Mouse (Mus musculus) adipocyte (in vitro differentiated cells): ENCODE measurements around the gene Ppt2.

ENCODE experiments used
- DNase-seq: peaks from one replicate; pipeline ENCODE4 v3.0.0-alpha.2; 2016; ENCODE audit warnings: low spot score

The Ppt2 gene

DNA sequence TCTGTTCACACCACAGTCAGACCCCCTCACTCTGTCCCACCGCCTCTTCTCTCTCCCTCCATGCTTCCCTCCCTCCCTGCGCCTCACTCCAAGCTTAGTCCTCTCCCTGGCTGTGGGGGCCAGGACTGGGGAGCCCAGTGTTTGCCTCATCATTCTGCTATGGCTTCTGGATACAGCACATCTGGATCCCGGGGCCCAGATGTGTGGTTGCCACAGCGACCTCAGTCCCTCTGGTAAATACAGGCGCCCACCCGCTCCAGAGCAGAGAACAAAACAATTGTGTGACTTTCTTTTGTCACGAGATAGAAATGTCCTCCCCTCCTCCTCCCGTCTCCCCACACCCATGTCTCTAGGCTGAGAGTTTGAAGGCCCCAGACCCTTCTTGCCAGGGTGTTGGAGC, 28.4 kb upstream of the Ppt2 start:
- no peak for DNase-seq

DNA sequence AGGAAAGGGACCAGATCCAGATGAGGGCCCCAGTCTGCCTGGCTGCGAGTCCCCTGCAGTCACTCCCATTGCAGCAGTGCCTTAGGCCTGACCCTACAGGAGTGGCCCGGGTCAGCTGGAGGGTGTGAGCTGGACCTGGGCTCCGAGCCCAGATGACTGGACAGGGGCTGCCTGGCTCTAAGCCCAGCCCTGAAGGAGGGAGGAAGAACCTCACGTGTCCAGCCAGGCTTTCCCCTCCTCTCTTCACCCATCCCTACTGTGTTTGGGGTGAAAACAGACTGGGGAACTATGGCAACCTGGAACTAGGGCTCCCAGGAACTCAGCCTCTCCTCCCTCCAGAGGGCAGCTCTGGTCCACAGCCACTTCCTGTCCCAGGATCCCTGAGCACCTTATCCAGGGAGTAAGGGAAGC, 27.3 kb upstream of the Ppt2 start:
- DNase-seq: peak; percentile 96

- DNase-seq: no peak
These were observed 26.9 kb upstream of the Ppt2 start for GRCm38 (mm10) chr17:34655160-34655559.

GRCm38 (mm10) chr17:34654392-34654791, 26.1 kb upstream of the Ppt2 start:
- no peak for DNase-seq

- peak; percentile 83 for DNase-seq
These were observed 25.5 kb upstream of the Ppt2 start for GRCm38 (mm10) chr17:34653746-34654285.

- DNase-seq: no peak
These were observed 24.7 kb upstream of the Ppt2 start for GRCm38 (mm10) chr17:34652985-34653384.

- no peak for DNase-seq
These were observed 24.2 kb upstream of the Ppt2 start for GRCm38 (mm10) chr17:34652546-34652945.

DNA sequence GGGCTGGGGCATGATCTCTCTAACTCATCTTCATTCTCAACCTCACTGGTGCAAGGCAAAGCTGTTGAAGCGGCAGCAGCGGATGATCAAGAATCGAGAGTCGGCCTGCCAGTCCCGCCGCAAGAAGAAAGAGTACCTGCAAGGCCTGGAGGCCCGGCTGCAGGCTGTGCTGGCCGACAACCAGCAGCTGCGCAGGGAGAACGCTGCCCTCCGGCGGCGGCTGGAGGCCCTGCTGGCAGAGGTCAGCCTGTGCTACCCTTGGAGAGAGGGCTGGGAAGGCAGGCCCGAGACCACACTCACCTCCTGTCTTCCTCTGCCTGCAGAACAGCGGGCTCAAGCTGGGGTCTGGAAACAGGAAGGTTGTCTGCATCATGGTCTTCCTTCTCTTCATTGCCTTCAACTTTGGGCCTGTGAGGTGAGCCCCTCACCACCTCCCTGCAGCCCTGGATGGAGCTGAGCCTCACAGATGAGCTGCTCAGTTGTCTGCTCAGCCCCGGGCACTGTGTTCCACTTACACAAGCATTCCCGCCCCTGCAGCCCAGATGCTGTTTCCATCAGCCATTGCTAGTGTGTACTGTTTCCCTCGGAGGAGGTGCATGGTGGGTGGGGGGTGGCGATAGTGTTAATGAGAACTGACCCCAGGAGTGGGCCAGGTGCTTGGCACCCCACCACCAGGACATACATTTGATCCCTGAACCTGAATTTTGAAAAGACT, 23.4 kb upstream of the Ppt2 start:
- no peak for DNase-seq

DNA sequence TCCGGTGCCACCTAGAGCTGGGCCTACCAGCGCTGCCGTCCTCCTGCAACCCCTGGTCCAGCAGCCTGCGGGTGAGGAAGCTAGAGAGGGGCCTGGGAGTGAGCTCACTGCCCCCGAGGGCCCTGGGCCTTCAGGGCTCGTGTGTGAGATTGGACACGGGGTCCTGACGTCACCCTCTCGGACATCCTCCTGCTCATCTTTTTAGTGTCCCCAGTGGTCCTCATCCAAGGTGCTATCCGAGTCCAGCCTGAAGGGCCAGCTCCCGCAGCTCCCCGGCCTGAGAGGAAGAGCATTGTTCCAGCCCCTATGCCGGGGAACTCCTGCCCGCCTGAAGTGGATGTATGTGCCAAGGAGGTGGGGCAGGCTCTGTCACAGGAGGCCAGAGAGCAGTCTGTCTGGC, 22.5 kb upstream of the Ppt2 start:
- DNase-seq: no peak

DNA sequence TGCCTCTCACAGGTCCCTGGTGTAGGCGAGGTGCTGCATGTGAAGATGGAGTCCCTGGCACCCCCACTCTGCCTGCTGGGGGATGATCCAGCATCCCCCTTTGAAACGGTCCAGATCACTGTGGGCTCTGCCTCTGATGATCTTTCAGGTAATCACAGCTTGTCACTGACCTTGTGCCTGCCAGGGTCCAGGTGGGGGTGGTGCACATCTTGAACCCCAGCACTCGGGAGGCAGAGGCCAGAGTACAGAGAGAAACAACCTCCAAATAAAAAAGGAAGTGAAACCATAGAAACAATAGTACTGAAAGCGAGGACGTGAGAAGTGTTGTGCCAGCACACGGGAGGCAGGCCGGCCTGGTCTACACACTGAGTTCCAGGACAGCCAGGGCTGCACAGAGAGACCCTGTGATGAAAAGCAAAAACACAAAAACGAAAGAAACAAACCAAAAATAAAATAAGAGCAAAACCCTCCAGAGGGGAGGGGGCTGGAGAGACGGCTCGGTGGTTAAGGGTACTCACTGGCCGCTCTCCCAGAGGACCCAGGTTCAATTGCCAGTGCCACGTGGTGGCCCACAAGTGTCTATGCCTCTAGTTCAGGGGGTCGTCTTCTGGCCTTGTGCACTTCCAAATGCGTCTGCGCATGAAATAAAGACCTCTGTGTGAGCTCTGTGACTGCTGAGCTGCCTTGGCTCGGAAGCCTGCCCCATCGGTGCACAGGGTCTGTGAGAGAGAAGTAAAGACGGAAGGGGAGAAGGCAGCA, 21.0 kb upstream of the Ppt2 start:
- DNase-seq: no peak

- DNase-seq: no peak
These were observed 20.0 kb upstream of the Ppt2 start for GRCm38 (mm10) chr17:34648141-34648890.

- peak; percentile 99 for DNase-seq
These were observed 18.8 kb upstream of the Ppt2 start, which contains the start of gene Atf6b for GRCm38 (mm10) chr17:34646906-34647787. Atf6b (plus strand) TSS chr17:34647146.

- no peak for DNase-seq
These were observed 17.7 kb upstream of the Ppt2 start for GRCm38 (mm10) chr17:34645831-34646511.

GRCm38 (mm10) chr17:34645256-34645829, 17.0 kb upstream of the Ppt2 start:
- no peak for DNase-seq

GRCm38 (mm10) chr17:34644608-34645007, 16.3 kb upstream of the Ppt2 start, which contains the start of gene Fkbpl:
Fkbpl (plus strand) TSS chr17:34644764.
- DNase-seq: peak; percentile 100

DNA sequence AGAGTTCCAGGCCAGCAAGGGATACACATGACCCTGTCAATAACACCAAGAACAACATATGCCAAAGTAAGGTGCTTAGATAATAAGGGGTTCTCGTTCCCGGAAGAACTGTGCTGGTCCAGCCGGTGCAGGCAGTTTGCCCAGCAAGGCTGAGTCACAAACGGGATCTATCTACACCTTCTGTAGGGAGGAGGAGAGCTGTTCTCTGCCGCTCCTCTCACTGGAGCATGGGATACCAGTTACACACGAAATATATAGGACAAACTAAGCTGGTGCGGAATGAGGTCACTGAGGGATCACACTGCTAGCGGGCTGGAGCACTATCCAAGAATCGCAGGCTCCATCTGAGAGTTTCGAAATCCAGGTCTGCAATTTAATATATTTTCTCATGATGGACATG, 15.6 kb upstream of the Ppt2 start:
- DNase-seq: peak; percentile 58

DNA sequence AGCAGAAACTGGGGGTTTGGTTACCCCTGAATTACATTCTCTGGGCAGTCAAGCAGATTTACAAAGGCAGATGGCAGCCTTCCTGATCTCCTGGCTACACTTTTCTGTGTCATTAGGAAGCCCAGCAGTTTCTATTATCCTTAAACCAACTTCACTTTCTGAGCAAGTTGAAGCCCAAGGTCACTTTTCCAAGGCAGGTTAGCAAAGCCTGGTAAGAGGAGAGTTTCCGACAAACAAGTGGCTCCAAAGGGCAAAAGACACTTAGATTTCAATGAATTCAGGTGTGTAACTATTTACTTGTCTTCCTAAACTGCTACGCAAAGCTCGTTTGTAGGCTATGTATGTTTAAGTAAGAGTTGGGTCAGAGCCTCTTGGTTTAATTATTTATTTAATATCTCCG, 15.1 kb upstream of the Ppt2 start:
- no peak for DNase-seq

DNA sequence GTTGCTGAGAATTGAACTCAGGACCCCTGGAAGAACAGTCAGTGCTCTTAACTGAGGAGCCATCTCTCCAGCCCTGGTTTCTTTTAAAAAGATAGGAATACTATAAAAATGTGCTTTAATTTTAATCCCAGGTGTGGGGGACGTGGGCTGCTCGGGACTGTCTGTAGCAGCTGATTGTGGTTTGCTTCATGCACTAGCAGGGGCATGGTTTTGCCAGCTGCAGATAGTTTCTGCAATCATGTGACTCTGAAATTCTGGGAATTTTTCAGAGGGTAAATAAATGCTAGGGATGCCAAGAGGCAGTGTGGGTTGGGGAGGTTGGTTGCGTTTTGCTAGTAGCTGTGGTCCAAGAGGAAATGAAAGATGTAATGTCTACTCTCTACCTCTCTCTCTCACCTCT, 13.6 kb upstream of the Ppt2 start:
- DNase-seq: no peak

DNA sequence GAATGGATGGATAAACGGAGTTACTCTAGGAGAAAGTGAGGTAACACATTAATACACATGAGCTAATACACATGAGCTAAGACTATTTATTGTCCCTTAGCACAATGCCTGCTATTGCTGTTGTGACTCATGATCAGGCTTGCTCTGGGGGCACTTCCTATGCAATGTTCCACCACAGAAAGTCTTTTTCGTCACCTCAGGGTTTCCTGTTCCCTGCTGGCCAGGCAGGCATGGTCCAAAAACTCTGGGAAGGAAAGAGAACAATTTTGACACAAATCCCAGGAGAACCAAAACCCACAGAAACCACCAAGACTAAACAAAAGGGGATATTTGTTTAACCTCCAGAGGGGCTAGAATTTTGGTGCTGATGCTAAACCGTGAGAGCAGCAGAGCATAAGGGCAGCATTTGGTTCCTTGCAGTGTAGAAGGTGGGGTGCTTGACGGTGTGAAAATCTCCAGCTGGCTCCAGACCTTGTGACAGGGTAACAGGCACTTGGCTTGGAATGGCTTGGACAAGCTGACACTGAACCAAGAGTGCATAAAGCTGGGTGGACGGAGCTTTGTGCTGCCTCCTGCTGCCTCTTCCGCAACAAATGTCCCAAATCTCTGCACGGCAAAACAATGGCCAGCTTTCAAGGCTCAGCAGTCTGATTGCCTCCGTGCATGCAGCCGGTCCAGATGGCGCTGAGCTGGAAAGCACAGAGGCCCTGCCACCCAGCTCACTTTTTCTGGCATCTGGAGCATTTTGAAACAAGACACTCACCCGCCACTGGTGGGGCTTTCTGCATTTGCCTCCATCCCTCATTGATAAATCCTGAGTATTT, 12.7 kb upstream of the Ppt2 start:
- DNase-seq: peak; percentile 94
